Mouse (Mus musculus) heart, postnatal 14 days (tissue): Measurements from ENCODE around the gene Crkl. TPM values are rescaled to one million over a fixed set of nuclear protein-coding genes. Genes with fewer than 3 reads are reported as not detected.
"Not testable (repeated sequence)": the region's sequence is repeated elsewhere in the genome, so short reads cannot be mapped to it uniquely, and the experiment has no call there.

Experiments
- DNase-seq, 2 experiments: peaks; one replicate each; pipeline ENCODE4 v3.0.0; 2021 to 2022
- intact Hi-C: fragments of 180-260 bp; cut with DNase I; formaldehyde crosslinking; loops from one replicate; pipeline ENCODE4 v1.15.1; 2025
- total RNA-seq, 2 experiments: library from RNA; stranded (reverse); gene quantifications; 2 replicates each; pipeline ENCODE4 v1.2.3; 2021

Gene Crkl
- total RNA-seq, 2 experiments from 2014 or later = 25.2 to 28.9 TPM

DNA sequence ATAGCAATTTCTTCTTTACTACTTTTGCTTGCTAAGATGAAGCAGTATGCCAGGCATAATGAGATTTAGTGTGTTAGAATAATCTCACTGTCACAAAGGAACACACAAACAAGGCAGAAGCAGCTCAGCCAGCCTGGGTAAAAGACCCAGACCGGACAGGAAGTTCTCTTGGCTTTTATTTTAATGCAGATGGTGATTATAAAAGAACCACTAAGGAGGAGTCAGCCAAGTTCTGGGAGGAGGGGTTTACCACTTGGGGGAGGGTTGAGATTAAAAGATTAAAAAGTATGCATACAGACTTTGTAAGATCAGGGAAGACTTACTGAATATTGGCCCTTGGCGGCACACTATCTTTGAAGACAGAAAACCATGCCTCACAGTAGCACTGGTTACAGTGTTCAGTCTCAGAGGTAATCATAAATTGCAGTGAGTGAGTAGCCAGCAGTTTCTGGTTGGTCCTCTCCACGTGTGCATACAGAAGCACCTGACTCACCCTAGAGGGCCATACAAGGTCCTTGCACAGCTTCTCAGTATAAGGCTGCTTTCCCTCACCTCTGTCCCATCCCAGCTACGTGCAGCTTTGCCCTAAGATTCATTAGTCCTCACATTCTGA lies 26.6 kb downstream of the Crkl start:
- intact Hi-C loops = no loop called here
- no peak for DNase-seq

DNA sequence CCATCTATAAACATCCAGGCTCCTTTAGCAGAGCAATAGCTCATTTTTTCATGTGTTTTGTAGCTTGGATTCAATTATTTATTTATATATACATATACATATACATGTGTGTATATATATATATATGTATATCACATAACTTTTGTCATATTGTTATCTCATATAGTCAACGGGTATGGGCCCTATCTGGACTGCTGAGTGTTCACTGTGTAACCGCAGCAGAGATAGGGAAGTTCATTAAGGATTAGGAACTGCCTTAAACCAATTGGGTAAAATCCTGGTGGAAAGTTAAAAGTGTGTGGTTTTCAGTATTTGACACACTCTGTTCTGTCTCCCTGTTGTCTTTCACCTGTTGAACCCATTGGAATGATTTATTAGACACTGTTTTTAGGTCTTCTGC lies 29.7 kb downstream of the Crkl start:
- intact Hi-C loops = no loop called here
- no peak for DNase-seq

DNA sequence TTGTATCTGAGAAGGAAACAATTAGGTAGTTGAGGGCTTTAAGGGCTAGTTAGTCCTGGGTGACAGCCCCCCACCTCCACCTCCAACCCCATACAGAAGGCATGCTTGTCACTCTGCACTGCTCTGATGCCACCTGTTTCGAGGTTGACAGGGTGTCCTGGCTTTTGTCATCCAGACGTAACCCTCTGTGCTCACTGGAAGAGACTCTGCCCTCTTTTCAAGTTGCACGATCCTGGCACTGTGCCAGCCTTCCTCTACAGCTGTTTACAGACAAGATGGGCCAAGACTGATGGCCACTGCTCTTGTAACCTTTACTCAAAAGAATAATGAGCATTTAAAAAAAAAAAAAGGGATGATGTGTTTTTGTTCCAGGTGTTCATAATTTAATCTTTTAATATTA lies 34.7 kb downstream of the Crkl start:
- DNase-seq = peak; percentile 47 to 49
- intact Hi-C loops = no loop called here

DNA sequence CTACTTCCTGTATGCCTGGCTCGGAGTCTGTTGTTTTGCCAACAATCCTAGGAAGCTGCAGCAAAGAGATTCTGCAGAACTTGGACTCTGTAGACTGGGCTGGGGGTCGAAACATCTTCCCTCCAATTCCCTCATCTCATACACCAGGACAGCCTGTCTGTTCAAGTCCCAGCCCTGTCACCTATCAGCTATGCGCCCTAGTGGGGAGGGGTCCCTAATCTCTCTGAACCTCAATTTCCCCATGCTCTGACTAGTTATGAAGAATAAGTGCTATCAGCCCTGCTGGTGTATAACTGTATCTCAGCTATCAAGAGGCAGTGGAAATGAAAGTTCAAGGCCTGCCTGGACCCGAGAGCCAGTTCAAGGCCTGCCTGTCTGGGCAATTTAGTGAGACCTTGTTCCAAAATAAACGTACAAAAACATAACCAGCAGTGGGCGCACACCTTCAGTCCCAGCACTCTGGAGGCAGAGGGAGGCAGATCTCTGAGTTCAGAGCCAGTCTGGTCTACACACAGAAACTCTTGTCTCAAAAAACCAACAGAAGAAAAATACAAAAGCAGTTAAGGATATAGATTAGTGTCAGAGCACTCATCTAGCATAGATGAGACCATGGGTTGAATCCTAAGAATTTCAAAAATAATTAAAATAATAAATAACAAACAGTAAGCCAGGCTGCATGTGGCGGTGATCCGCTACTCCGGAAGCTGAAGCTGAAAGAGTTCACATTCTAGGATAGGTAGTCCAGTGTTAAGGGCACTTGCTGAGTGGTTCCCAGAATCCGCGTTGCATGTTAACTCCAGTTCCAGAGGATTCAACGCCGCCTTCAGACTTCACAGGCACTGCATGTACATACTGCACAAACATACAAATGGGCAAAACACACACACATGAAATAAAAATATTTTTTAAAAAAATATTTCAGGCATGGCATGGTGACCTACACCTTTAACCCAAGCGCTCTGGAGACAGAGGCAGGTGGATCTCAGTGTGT lies 37.0 kb downstream of the Crkl start:
- intact Hi-C loops = no loop called here
- no peak for DNase-seq

DNA sequence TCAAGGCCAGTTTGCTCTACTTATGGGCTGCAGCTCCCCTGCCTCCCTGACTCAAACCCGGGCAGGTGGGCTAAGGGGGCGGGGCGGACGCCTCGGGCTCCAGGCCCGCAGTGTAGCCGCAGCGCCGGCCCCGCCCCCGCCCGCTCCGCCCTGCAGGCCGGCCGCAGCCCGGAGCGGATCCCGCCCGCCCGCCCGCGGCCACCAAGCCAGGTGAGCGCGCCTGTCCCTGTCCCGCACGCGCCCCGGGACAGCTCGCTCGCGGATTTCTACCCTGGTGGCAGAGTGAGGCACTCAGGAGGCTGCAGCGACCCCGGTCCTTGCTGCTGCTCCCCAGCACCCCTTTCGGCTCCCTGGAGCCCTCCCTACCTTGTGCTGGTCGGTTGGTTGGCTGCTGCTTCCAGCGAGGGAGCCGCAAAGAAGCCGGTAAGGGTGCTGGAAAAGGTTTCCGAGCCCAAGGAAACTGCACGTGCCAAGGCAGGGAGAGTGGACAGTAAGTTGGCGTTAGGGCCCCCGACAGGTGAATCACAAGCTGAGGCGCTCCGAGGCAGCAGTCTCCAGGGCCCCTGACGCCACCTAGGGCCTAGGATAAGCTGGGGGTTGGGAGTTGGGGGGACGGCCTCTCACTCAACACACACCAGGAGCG lies 37.8 kb downstream of the Crkl start, which contains the start of gene Aifm3:
TSS of gene Aifm3 (plus strand) at position 143 of the 643 bp plus-strand sequence.
- peak; percentile 26 to 38 for DNase-seq
- intact Hi-C loops = no loop called here

DNA sequence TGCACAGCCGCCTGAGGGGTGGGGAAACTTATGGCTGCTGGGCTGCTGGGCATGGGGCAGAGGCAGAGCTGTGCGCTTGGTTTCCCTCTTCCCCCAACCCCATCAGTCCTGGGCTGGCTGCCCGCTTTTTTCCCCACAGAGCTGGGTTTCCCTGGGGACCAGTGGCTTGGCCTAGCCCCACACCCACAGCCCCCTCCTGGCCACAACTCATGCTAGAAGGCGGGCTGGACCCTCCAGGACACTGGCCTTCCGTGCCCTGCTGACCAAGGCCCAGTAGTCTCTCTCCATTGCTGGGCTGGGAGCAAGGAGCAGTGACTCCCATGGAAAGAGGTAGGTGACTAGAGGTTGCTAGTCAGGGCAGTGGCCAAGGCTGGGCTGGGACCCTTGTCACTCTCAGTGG lies 39.4 kb downstream of the Crkl start:
- DNase-seq = no peak
- intact Hi-C loops = no loop called here

DNA sequence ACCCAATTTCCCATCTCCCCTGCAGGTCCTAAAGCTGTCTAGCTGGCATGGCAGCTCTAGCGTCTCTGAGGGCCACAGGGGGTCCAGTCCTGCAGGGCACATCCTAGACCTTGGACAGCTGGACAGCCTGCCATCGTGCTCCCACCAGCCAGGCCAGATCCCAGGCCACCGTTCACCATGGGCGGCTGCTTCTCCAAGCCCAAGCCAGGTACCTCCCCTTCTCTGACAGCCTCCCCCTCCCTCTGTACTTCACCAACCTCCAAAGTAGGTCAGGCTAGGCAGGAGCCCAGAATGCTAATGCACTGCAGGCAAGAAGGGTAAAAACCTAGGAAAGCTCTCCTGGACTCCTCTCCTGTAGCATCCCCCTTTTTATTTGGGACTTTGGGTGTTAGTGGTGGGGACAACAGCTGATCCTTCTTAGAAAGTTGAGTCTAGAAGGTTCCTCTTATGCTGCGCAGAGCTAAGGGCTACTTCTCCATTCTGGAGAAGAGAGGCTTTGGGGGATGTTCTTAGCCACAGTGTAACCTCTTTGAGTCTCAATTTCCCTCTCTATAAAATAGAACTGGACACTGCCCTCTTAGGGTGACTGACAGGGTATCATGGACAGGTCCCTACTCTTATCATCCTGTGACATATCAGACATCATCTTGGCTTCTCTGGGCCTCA lies 40.2 kb downstream of the Crkl start:
- no peak for DNase-seq
- intact Hi-C loops = no loop called here

DNA sequence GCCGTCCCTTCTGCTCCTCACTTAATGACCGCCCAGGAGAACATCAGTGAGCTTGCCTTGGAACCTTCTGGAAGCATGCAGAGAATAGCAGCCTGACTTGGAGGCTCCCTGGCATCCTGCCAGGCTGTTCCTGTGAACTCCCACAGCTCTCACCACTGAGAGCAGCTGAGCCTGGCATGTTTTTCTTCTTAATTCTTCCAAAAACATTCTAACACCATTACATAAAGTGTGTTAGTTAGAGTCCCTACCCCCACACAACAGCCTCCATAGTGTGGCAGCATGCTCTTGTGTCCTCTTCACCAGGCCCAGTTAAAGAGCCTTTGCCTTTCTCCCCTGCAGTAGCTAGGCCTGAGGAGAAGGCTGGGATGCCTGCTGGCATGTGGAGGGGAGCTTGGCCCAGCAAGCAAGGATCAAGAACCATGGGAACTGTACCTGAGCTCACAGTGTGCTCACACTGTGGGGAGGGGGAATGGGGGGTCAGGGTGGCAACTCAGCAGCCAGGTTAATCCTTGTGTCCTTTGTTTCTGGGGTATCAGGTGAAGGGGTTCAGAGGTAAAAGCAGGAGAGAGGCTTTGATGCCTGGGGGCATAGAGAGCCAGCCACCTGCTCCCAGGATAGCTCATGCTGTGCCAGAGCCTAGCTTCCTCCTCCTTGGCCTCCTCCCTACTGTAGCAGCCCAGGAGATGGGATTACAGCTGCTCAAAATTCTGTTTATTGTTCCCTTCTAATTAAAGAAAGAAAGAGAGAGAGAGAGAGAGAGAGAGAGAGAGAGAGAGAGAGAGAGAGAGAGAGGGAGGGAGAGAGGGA lies 44.9 kb downstream of the Crkl start:
- DNase-seq = peak; percentile 67 to 73

DNA sequence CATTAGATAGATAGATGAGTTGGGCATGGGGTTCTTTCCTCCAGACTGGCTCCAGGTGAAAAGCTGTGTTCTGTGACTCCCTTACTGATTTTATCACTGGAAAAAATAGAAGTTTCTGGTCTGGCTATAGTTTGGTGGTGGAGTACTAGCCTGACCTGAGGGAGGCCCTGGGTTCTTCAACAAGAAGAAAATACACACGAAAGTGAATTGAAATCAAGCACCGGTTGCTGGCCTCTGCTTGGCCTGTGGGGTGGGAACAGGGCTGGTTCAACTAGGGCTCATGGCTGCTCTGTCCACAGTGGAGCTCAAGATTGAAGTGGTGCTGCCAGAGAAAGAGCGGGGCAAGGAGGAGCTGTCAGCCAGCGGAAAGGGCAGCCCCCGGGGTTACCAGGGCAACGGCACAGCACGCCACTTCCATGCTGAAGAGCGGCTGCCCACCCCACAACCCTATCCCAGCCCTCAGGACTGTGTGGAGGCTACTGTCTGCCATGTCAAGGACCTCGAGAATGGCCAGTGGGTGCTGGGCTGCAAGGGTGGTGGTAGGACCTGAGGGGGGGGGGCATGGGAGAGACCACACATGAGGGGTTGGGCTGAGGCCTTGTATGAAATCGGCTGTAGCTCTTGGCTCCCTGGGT lies 47.6 kb downstream of the Crkl start:
- DNase-seq = no peak
- intact Hi-C loops = no loop called here

More for the DNA sequence above, 44.9 kb downstream of the Crkl start:
- intact Hi-C loops = no loop called here

DNA sequence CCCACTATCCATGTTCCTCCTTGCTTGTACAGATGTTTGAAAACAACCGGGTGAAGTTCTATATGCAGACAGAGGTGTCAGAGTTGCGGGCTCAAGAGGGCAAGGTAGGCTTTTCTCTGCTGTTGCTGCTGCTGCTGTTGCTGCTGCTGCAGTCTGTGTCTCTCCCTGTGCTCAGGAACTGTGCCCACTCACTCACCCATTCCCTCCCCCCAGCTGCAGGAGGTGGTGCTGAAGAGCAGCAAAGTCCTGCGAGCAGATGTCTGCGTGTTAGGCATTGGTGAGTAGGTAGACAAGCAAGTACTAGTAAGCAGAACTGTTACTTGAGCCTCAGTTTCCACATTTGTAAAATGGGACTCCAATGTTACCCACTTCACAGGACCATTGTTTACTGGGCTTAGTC lies 50.9 kb downstream of the Crkl start:
- intact Hi-C loops = no loop called here
- DNase-seq = no peak

DNA sequence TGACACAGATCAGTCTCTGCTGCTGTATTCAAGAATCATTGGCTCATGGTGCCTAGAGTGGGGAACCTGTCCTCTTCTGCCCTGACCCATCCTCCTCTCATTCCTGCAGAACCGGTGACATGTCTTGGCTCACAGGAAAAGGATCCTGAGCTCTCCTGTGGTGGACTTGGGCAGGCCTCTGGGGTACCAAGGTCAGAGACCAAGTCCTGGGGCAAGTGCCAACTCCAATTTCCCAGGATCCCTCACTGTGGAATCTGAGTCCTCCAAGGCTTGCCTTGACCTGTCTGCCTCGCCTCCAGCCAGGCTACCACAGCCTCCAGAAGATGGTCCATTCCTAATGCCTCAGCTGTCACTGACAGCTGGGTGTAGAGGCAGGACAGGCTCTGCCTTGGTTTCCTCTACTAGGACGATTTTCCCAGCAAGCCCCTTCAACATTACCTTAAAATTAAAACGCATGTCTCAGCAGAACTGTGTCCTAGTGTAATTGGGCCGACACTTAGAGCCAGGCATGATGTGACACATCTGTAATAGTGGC lies 55.3 kb downstream of the Crkl start:
- no peak for DNase-seq
- intact Hi-C loops = loop anchor here (5.0 kb wide), 1 partner anchor 100 kb away; the partner anchor contains the start of genes Pi4ka and Snap29

DNA sequence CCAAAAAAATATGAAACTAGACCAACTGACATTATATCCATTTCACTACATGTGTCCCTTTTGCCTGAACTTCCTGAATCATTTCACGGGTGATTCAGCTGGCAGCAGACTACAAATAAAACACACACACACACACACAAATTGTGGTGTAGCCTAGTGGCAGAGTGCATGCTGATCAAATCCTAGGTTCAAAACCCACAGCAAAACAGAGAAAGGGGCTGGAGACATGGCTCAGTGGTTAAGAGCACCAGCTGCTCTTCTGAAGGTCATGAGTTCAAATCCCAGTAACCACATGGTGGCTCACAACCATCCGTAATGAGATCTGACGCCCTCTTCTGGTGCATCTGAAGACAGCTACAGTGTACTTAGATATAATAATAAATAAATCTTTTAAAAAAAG lies 56.2 kb downstream of the Crkl start:
- intact Hi-C loops = loop anchor here (2.0 to 5.0 kb wide), 2 partner anchors 55 to 101 kb away; partner anchors contain the start of genes Pi4ka and Snap29
- DNase-seq = not testable (repeated sequence)

DNA sequence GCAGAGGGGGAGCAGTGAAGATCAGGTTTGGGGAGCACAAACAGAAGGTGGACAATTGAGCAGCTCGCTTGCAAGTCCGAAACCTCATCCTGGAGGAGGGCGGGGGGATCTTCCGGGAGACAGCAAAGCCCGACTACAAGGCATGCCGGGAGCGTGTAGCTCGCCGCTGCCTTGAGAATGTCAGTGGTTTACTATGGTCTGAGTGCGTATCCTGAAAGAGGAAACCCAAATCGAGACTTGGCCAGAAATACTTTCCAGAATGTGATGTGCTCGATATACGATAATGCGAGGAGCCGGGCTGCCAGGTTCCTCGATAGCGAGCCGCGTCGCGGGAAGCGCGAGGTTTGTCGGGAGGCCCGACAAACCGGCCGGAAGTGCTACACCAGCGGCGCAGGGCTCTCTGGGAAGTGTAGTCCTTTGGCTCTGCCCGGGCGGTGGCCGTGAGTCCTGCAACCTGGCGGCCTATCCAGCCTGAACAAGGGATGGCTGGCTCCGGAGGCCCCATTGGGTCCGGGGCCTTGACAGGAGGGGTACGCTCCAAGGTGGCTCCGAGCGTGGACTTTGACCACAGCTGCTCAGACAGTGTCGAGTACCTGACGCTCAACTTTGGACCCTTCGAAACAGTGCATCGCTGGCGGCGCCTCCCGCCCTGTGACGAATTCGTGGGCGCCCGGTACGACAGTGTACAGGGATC lies 56.9 kb downstream of the Crkl start, which contains the start of gene Lztr1:
TSS of gene Lztr1 (plus strand) at position 143 of the 694 bp plus-strand sequence.
- peak; percentile 86 to 91 for DNase-seq
- intact Hi-C loops = loop anchor here (2.0 to 5.0 kb wide), 2 partner anchors 56 to 101 kb away; partner anchors contain the start of genes Pi4ka and Snap29

DNA sequence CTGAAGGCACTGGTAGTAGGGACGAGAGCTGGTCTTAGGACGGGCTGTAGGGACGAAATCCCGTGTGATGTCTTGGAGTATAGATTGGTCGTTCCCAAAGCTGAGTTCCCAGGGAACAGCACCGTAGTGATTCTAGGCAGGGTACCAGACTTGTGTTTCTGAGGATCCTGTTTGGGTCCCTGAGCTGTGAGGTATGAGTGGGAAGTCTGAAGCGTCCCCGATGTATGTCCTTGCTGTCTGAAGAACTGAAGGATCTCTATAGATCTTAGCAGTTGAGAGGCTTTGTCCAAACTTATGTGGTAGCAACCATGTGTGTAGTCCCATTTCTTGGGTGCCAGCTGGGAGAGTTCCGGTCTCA lies 57.4 kb downstream of the Crkl start:
- intact Hi-C loops = loop anchor here (2.0 to 5.0 kb wide), 2 partner anchors 56 to 102 kb away; partner anchors contain the start of genes Pi4ka and Snap29

DNA sequence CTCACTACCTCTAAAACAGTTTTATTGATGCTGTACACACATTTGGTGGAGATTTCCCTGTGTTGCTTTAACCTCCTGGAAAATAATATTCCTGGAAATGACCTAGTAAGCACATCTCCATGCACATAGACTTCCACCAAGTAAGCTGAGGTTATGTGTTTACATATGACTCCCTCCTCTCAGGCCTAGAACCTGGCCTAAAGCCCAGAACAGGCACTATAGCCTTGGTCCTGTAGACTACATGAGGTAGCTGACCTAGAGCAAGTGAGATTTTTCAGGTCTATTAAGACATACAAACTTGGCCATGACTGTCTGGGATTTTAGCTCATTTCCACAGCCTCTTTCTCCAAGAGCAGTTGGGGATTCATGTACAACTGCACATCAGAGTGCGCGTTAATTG lies 58.4 kb downstream of the Crkl start:
- DNase-seq = no peak
- intact Hi-C loops = no loop called here

More for the DNA sequence above, 57.4 kb downstream of the Crkl start:
- DNase-seq = no peak

DNA sequence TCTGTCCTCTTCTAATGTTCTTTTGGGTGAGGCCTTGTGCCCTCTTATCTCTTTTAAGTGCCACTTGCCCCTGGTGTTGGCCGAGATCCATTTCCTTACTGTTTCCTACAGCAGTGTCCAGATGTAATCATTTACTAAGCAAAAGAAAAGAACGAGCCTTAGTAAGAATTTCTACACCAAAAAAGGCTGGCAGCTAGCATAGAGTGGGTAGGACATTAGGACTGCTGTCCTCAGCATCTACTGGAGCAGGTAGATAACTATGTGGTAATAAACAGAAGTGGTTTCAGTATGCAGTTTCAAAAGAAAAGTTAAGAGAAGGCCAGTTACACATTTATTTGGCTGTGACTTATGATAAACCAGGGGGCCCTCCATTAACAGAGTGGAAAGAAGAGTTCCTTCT lies 58.9 kb downstream of the Crkl start:
- intact Hi-C loops = no loop called here
- no peak for DNase-seq

DNA sequence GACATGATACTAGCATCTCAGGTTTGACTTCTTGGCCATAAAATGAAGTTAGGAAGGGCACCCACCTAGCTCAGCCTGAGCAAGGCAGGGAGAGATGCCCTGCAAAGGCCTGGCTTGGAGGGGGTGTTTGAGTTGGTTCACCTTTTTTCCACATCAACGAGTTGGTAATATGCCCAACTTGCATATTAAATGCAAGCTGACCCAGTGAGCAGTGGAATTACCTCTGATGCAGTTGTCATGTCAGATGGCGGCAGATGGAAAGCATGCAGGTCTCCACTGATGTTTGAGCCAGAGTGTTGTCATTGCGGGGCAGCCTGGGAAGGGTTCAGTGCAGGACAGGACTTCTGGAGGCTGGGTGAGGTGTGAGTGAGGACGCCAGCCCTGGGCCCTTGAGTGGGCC lies 59.6 kb downstream of the Crkl start:
- no peak for DNase-seq
- intact Hi-C loops = no loop called here

DNA sequence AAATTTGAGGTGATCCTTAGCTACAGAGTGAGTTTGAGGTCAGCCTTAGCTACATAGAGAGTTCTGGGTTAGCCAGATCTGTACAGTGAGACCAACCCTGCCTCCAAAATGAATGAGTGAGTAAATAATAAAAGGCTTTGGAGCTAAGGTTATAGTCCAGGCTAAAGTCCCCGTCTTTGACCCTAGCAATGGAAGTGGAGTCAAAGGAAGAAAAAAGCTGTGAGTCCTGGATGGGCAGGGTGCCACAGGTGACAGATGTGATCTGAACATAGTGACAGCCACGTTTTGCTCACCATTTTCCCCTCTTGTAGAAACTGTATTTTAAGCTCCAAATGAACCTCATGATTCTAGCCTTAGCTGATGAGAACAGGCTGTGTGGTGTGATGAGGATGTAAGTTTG lies 67.1 kb downstream of the Crkl start:
- no peak for DNase-seq

More for the DNA sequence above, 67.1 kb downstream of the Crkl start:
- intact Hi-C loops = no loop called here
